ENCODE assay signal across 11 mouse cellular contexts in the genomic region with DNA sequence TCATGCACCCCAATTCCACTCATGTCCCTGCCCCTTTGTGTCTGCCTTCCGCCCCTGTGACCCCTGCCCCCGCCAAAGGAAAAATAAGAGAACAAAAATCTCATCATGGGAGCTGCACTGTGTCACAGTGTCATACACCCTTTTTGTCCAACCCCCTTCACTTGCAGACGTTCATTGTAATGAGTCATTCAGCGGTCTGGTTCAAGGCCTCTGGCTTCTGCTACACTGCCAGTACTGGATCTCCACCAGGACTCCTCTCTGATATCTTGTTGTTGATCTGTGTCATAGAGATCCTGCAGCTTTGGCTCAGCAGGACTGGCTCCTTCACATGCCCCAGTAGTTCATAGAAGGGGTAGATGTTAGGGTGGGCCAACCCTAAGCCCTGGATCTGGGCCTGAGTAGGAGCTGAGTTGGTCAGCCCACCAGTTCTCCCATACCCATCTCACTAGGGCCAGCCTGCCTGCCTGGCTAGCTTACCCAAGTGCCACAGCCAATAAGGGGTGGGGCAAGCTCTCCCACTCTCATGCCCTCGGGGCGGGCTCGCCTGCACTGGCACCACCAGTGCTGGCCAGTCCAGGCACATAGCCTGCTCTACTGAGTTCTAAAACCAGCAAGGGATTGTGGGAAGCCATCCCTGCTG. TPM values are rescaled to one million over a fixed set of nuclear protein-coding genes. Genes with fewer than 3 reads are reported as not detected.
DNase-seq lines count a peak whose midpoint lies in the region; ATAC-seq and TF ChIP-seq lines count a peak whose summit lies in the region.
"Had no signal": no experiment of that assay in that cellular context is flagged by ENCODE, and none has a peak within 500 bp of the region (broad histone marks: within the 10 kb centered on the region; RNA-seq: fewer than 3 reads in every experiment).

No protein-coding gene starts in this region.

- no peak overlapping the region for H3K9ac ChIP-seq in kidney, embryonic 14.5 days (ENCODE audit: low read depth, low read length)
- H3K9ac ChIP-seq in MEL (ENCODE audit: control insufficient read depth, low read depth, low read length, poor library complexity, severe bottlenecking) = no peak overlapping the region
- no peak overlapping the region for H3K9ac ChIP-seq in forebrain, embryonic 12.5 days
- H3K9ac ChIP-seq: liver, embryonic 13.5 days had no signal

- H3K79me2 ChIP-seq in MEL (ENCODE audit: control insufficient read depth, insufficient read depth, low read length, poor library complexity) = no peaks in the 10 kb centered on the region

- no peak overlapping the region for H3K27ac ChIP-seq in kidney, embryonic 14.5 days (ENCODE audit: low read depth, low read length)
- no peak overlapping the region for H3K27ac ChIP-seq in MEL (ENCODE audit: control insufficient read depth, low read depth, low read length)
- H3K27ac ChIP-seq in forebrain, embryonic 12.5 days = no peak overlapping the region
- H3K27ac ChIP-seq: liver, embryonic 13.5 days had no signal

- ATAC-seq in kidney, embryonic 14.5 days (ENCODE audit: low FRiP score, low TSS enrichment) = no peak
- ATAC-seq in forebrain, embryonic 12.5 days (ENCODE audit: low FRiP score) = no peak

- TF ChIP-seq POLR2A in MEL (IDR thresholded peaks at IDR 0.05; ENCODE audit: control insufficient read depth in 1 of 2, insufficient read depth in 1 of 2, low read depth in 1 of 2, low read length in 2 of 2, poor library complexity in 1 of 2) = no peak

- no peaks in the 10 kb centered on the region for H3K27me3 ChIP-seq in kidney, embryonic 14.5 days (ENCODE audit: control insufficient read depth, insufficient read depth, low read length)
- H3K27me3 ChIP-seq in MEL (ENCODE audit: control insufficient read depth in 1 of 2, insufficient read depth in 2 of 2, low read length in 2 of 2) = peaks cover 0 to 3% of the 10 kb centered on the region in 2 experiments
- H3K27me3 ChIP-seq in forebrain, embryonic 12.5 days = no peaks in the 10 kb centered on the region
- H3K27me3 ChIP-seq: liver, embryonic 13.5 days had no signal

- no peaks in the 10 kb centered on the region for H3K4me1 ChIP-seq in kidney, embryonic 14.5 days (ENCODE audit: control insufficient read depth, insufficient read depth, low read length)
- H3K4me1 ChIP-seq in MEL (ENCODE audit: control insufficient read depth in 1 of 2, insufficient read depth in 2 of 2, low read length in 2 of 2) = no peaks in the 10 kb centered on the region
- H3K4me1 ChIP-seq in forebrain, embryonic 12.5 days = no peaks in the 10 kb centered on the region
- H3K4me1 ChIP-seq: liver, embryonic 13.5 days had no signal

- TF ChIP-seq RAD21 in MEL (IDR thresholded peaks at IDR 0.05; ENCODE audit: low read depth, low read length) = no peak

- H3K4me3 ChIP-seq in kidney, embryonic 14.5 days (ENCODE audit: low read length) = no peak overlapping the region
- H3K4me3 ChIP-seq in MEL (ENCODE audit: control insufficient read depth in 1 of 2, insufficient read depth in 1 of 2, low read depth in 2 of 2, low read length in 2 of 2) = no peak overlapping the region
- no peak overlapping the region for H3K4me3 ChIP-seq in forebrain, embryonic 12.5 days (replicated peaks)
- H3K4me3 ChIP-seq: liver, embryonic 13.5 days had no signal

- no peak for TF ChIP-seq CTCF in MEL (IDR thresholded peaks at IDR 0.05 in 2 of 3, conservative IDR thresholded peaks at IDR 0.05 in 1 of 3; ENCODE audit: control insufficient read depth in 1 of 3, insufficient read depth in 1 of 3, low read depth in 2 of 3, low read length in 3 of 3, poor library complexity in 1 of 3, severe bottlenecking in 1 of 3)

- H3K36me3 ChIP-seq in kidney, embryonic 14.5 days (ENCODE audit: control insufficient read depth, insufficient read depth, low read length) = no peaks in the 10 kb centered on the region
- no peaks in the 10 kb centered on the region for H3K36me3 ChIP-seq in MEL (ENCODE audit: control insufficient read depth in 1 of 2, insufficient read depth in 2 of 2, low read length in 2 of 2)
- no peaks in the 10 kb centered on the region for H3K36me3 ChIP-seq in forebrain, embryonic 12.5 days (replicated peaks)
- H3K36me3 ChIP-seq: liver, embryonic 13.5 days had no signal

- H3K9me3 ChIP-seq in kidney, embryonic 14.5 days (ENCODE audit: control insufficient read depth, low read length) = no peaks in the 10 kb centered on the region
- no peaks in the 10 kb centered on the region for H3K9me3 ChIP-seq in MEL (replicated peaks; ENCODE audit: insufficient read depth, low read length)
- no peaks in the 10 kb centered on the region for H3K9me3 ChIP-seq in forebrain, embryonic 12.5 days
- H3K9me3 ChIP-seq: liver, embryonic 13.5 days had no signal

- 65% methylated on average over 7 of the region's 7 CpGs for WGBS in kidney, embryonic 14.5 days
- 85% methylated on average over 7 of the region's 7 CpGs for WGBS in forebrain, embryonic 12.5 days

- TF ChIP-seq EP300 in MEL (IDR thresholded peaks at IDR 0.05; ENCODE audit: low read depth in 1 of 2, low read length in 2 of 2) = no peak

- no peak overlapping the region for H3K4me2 ChIP-seq in kidney, embryonic 14.5 days (replicated peaks; ENCODE audit: low read depth, low read length)
- H3K4me2 ChIP-seq in forebrain, embryonic 12.5 days = no peak overlapping the region
- H3K4me2 ChIP-seq: liver, embryonic 13.5 days had no signal

- DNase-seq in kidney, adult 11 months = peak; percentile 47
- peak; percentile 22 for DNase-seq in MEL (ENCODE audit: low read depth, low spot score)
- peak; percentile 38 for DNase-seq in adrenal gland, postnatal 25 days
- DNase-seq in kidney, postnatal 25 days = peak; percentile 39 to 66
- no peak for DNase-seq in lung, postnatal 36 days
- DNase-seq in yolk sac, embryonic 10.5 days (ENCODE audit: low spot score) = no peak
- DNase-seq: heart, postnatal 14 days; liver, embryonic 13.5 days had no signal

TF ChIP-seq in MEL, 35 proteins besides CTCF, POLR2A, EP300 and RAD21:
- no peak for TF ChIP-seq SMC3 (IDR thresholded peaks at IDR 0.05; ENCODE audit: low read depth, low read length)
- TF ChIP-seq POLR2AphosphoS5 (IDR thresholded peaks at IDR 0.05; ENCODE audit: borderline replicate concordance, low read depth, low read length) = no peak
- TF ChIP-seq MAZ (IDR thresholded peaks at IDR 0.05; ENCODE audit: low read depth, low read length) = no peak
- TF ChIP-seq BHLHE40 (IDR thresholded peaks at IDR 0.05; ENCODE audit: borderline replicate concordance, low read depth, low read length) = no peak
- no peak for TF ChIP-seq NRF1 (IDR thresholded peaks at IDR 0.05; ENCODE audit: insufficient read depth, low read depth, low read length, poor library complexity, severe bottlenecking)
- TF ChIP-seq TAL1 (IDR thresholded peaks at IDR 0.05; ENCODE audit: low read length) = no peak
- no peak for TF ChIP-seq CHD2 (IDR thresholded peaks at IDR 0.05; ENCODE audit: low read length)
- TF ChIP-seq NELFE (IDR thresholded peaks at IDR 0.05; ENCODE audit: low read depth, low read length) = no peak
- no peak for TF ChIP-seq RCOR1 (IDR thresholded peaks at IDR 0.05; ENCODE audit: low read depth, low read length)
- no peak for TF ChIP-seq HCFC1 (IDR thresholded peaks at IDR 0.05; ENCODE audit: low read depth, low read length)
- TF ChIP-seq GATA1 (IDR thresholded peaks at IDR 0.05; ENCODE audit: low read depth, low read length) = no peak
- no peak for TF ChIP-seq TCF12 (IDR thresholded peaks at IDR 0.05; ENCODE audit: low read depth, low read length)

RNA-seq across cellular contexts. Expression of gene Tmem45b, which starts 31.8 kb away (rescaled TPM):
- polyA plus RNA-seq in kidney, embryonic 14.5 days (2014; fragmentation: Nextera tagmentation; extraction: Ambion mirVana) = 10.2 and 11.8 TPM in 2 replicates
- total RNA-seq in MEL (2012; rRNA removed) = not detected in 2 replicates
- polyA plus RNA-seq in MEL (2012; ENCODE audit: insufficient read depth in 1 of 2, insufficient read length in 2 of 2, low read depth in 1 of 2, low replicate concordance in 2 of 2, missing spikeins in 1 of 2) = not detected
- total RNA-seq in adrenal gland, postnatal 25 days (2021) = 21.9 and 25.6 TPM in 2 replicates
- 0.18 TPM in 1 of 2 replicates, not detected in the other for polyA plus RNA-seq in forebrain, embryonic 12.5 days (2016; fragmentation: Nextera tagmentation; extraction: Ambion mirVana)
- total RNA-seq: layer of hippocampus, adult 8-10 months had no signal
- polyA plus RNA-seq: liver, embryonic 13.5 days had no signal

RNA-seq across cellular contexts. Expression of gene Nfrkb, which starts 46.5 kb away (rescaled TPM):
- polyA plus RNA-seq in kidney, embryonic 14.5 days (2014; fragmentation: Nextera tagmentation; extraction: Ambion mirVana) = 33.3 and 34.5 TPM in 2 replicates
- 20.3 and 21.3 TPM in 2 replicates for total RNA-seq in MEL (2012; rRNA removed)
- polyA plus RNA-seq in MEL (2012; ENCODE audit: insufficient read depth in 1 of 2, insufficient read length in 2 of 2, low read depth in 1 of 2, low replicate concordance in 2 of 2, missing spikeins in 1 of 2) = 10 to 100 TPM; 33.8 to 54.1 TPM
- 21.7 and 28.8 TPM in 2 replicates for total RNA-seq in adrenal gland, postnatal 25 days (2021)
- 30.7 and 32.4 TPM in 2 replicates for polyA plus RNA-seq in forebrain, embryonic 12.5 days (2016; fragmentation: Nextera tagmentation; extraction: Ambion mirVana)

Comparison
In these comparisons a context has a peak if more than half of its experiments do, and no peak if none do; other contexts are left out.
1. DNase-seq: peak in kidney, adult 11 months (single experiment), MEL (single experiment), adrenal gland, postnatal 25 days (single experiment) and kidney, postnatal 25 days (2 of 2); none in lung, postnatal 36 days (single experiment) and yolk sac, embryonic 10.5 days (single experiment).